Mouse (Mus musculus): ENCODE results near the gene Rasal1. TPM values are rescaled to one million over a fixed set of nuclear protein-coding genes. Genes with fewer than 3 reads are reported as not detected.

The Rasal1 gene
- polyA plus RNA-seq, 1 experiment from 2014 or later, result 0.70 TPM

- H3K9ac ChIP-seq (replicated peaks; ENCODE audit: low read length), result no peak overlapping the region
- no peak overlapping the region for H3K4me2 ChIP-seq (replicated peaks; ENCODE audit: low read depth, low read length)
- no peak overlapping the region for H3K27ac ChIP-seq (ENCODE audit: low read length)
- H3K9me3 ChIP-seq (ENCODE audit: low read length), result no peaks in the 10 kb centered on the region
- no peaks in the 10 kb centered on the region for H3K36me3 ChIP-seq (ENCODE audit: insufficient read depth, low read length)
- ATAC-seq (ENCODE audit: low FRiP score, low TSS enrichment), result no peak
- 79% methylated on average over 6 of the region's 6 CpGs for WGBS
- H3K4me1 ChIP-seq (ENCODE audit: insufficient read depth, low read length), result peaks cover 16% of the 10 kb centered on the region
- no peak overlapping the region for H3K4me3 ChIP-seq (ENCODE audit: low read length)
- H3K27me3 ChIP-seq (ENCODE audit: insufficient read depth, low read length), result peaks cover 17% of the 10 kb centered on the region
Observed at GRCm38 (mm10) chr5:120686749-120687483, 38.3 kb downstream of the Rasal1 start.

- Histone ChIP-seq H3K4me1 (ENCODE audit: insufficient read depth, low read length) (peaks cover 14% of the 10 kb centered on the region), H3K27ac (ENCODE audit: low read length) (no peak overlapping the region), H3K36me3 (ENCODE audit: insufficient read depth, low read length) (no peaks in the 10 kb centered on the region), H3K9ac (replicated peaks; ENCODE audit: low read length) (no peak overlapping the region), H3K9me3 (ENCODE audit: low read length) (no peaks in the 10 kb centered on the region), H3K27me3 (ENCODE audit: insufficient read depth, low read length) (peaks cover 13% of the 10 kb centered on the region), H3K4me3 (ENCODE audit: low read length) (no peak overlapping the region), H3K4me2 (replicated peaks; ENCODE audit: low read depth, low read length) (no peak overlapping the region)
- 81% methylated on average over 3 of the region's 3 CpGs for WGBS
- no peak for ATAC-seq (ENCODE audit: low FRiP score, low TSS enrichment)
Observed at GRCm38 (mm10) chr5:120687484-120687851, 38.9 kb downstream of the Rasal1 start.

- no peak overlapping the region for H3K4me3 ChIP-seq (ENCODE audit: low read length)
- no peaks in the 10 kb centered on the region for H3K9me3 ChIP-seq (ENCODE audit: low read length)
- no peak overlapping the region for H3K4me2 ChIP-seq (replicated peaks; ENCODE audit: low read depth, low read length)
- 88% methylated on average over 5 of the region's 5 CpGs for WGBS
- ATAC-seq (ENCODE audit: low FRiP score, low TSS enrichment), result no peak
- H3K36me3 ChIP-seq (ENCODE audit: insufficient read depth, low read length), result no peaks in the 10 kb centered on the region
- peaks cover 10% of the 10 kb centered on the region for H3K4me1 ChIP-seq (ENCODE audit: insufficient read depth, low read length)
- H3K27me3 ChIP-seq (ENCODE audit: insufficient read depth, low read length), result peaks cover 11% of the 10 kb centered on the region
- no peak overlapping the region for H3K27ac ChIP-seq (ENCODE audit: low read length)
- H3K9ac ChIP-seq (replicated peaks; ENCODE audit: low read length), result no peak overlapping the region
Observed at GRCm38 (mm10) chr5:120687897-120688296, 39.3 kb downstream of the Rasal1 start.

- ATAC-seq (ENCODE audit: low FRiP score, low TSS enrichment), result no peak
- peaks cover 12% of the 10 kb centered on the region for H3K27me3 ChIP-seq (ENCODE audit: insufficient read depth, low read length)
- no peak overlapping the region for H3K4me2 ChIP-seq (replicated peaks; ENCODE audit: low read depth, low read length)
- H3K9ac ChIP-seq (replicated peaks; ENCODE audit: low read length), result no peak overlapping the region
- H3K4me3 ChIP-seq (ENCODE audit: low read length), result no peak overlapping the region
- H3K4me1 ChIP-seq (ENCODE audit: insufficient read depth, low read length), result peaks cover 5% of the 10 kb centered on the region; the same call in 1 of the 2 replicates
- no peaks in the 10 kb centered on the region for H3K9me3 ChIP-seq (ENCODE audit: low read length)
- no peak overlapping the region for H3K27ac ChIP-seq (ENCODE audit: low read length)
- H3K36me3 ChIP-seq (ENCODE audit: insufficient read depth, low read length), result no peaks in the 10 kb centered on the region
- WGBS, result 40% methylated on average over 4 of the region's 4 CpGs
Observed at GRCm38 (mm10) chr5:120688434-120688833, 39.8 kb downstream of the Rasal1 start.

GRCm38 (mm10) chr5:120690417-120690816, 41.8 kb downstream of the Rasal1 start:
- Histone ChIP-seq H3K9ac (replicated peaks; ENCODE audit: low read length) (no peak overlapping the region), H3K4me1 (ENCODE audit: insufficient read depth, low read length) (peaks cover 15% of the 10 kb centered on the region), H3K9me3 (ENCODE audit: low read length) (no peaks in the 10 kb centered on the region), H3K36me3 (ENCODE audit: insufficient read depth, low read length) (no peaks in the 10 kb centered on the region), H3K4me2 (replicated peaks; ENCODE audit: low read depth, low read length) (no peak overlapping the region), H3K4me3 (ENCODE audit: low read length) (no peak overlapping the region), H3K27me3 (ENCODE audit: insufficient read depth, low read length) (peaks cover 29% of the 10 kb centered on the region), H3K27ac (ENCODE audit: low read length) (no peak overlapping the region)
- WGBS, result 48% methylated on average over 4 of the region's 4 CpGs
- ATAC-seq (ENCODE audit: low FRiP score, low TSS enrichment), result no peak

- WGBS, result 36% methylated on average over 19 of the region's 19 CpGs
- H3K27me3 ChIP-seq (ENCODE audit: insufficient read depth, low read length), result peaks cover 43% of the 10 kb centered on the region
Observed at GRCm38 (mm10) chr5:120692034-120692433, 43.4 kb downstream of the Rasal1 start.

GRCm38 (mm10) chr5:120693931-120694694, 45.5 kb downstream of the Rasal1 start:
- 21% methylated on average over 36 of the region's 38 CpGs for WGBS
- Histone ChIP-seq H3K4me2 (replicated peaks; ENCODE audit: low read depth, low read length) (peak overlapping the region; percentile 51), H3K9me3 (ENCODE audit: low read length) (no peaks in the 10 kb centered on the region), H3K36me3 (ENCODE audit: insufficient read depth, low read length) (no peaks in the 10 kb centered on the region), H3K27me3 (ENCODE audit: insufficient read depth, low read length) (peaks cover 47% of the 10 kb centered on the region), H3K4me3 (ENCODE audit: low read length) (peak overlapping the region; percentile 35), H3K27ac (ENCODE audit: low read length) (no peak overlapping the region), H3K4me1 (ENCODE audit: insufficient read depth, low read length) (peaks cover 20% of the 10 kb centered on the region), H3K9ac (replicated peaks; ENCODE audit: low read length) (no peak overlapping the region)
- no peak for ATAC-seq (ENCODE audit: low FRiP score, low TSS enrichment)

More at GRCm38 (mm10) chr5:120692034-120692433, 43.4 kb downstream of the Rasal1 start:
- no peak overlapping the region for H3K27ac ChIP-seq (ENCODE audit: low read length)
- H3K4me3 ChIP-seq (ENCODE audit: low read length), result no peak overlapping the region
- no peaks in the 10 kb centered on the region for H3K9me3 ChIP-seq (ENCODE audit: low read length)
- ATAC-seq (ENCODE audit: low FRiP score, low TSS enrichment), result peak; percentile 60
- H3K4me1 ChIP-seq (ENCODE audit: insufficient read depth, low read length), result peaks cover 15% of the 10 kb centered on the region
- H3K4me2 ChIP-seq (replicated peaks; ENCODE audit: low read depth, low read length), result peak overlapping the region; percentile 31; the same call in 1 of the 2 replicates
- H3K36me3 ChIP-seq (ENCODE audit: insufficient read depth, low read length), result no peaks in the 10 kb centered on the region
- no peak overlapping the region for H3K9ac ChIP-seq (replicated peaks; ENCODE audit: low read length)

GRCm38 (mm10) chr5:120694695-120695074, 46.1 kb downstream of the Rasal1 start:
- no peak for ATAC-seq (ENCODE audit: low FRiP score, low TSS enrichment)
- no peaks in the 10 kb centered on the region for H3K36me3 ChIP-seq (ENCODE audit: insufficient read depth, low read length)
- 3% methylated on average over 41 of the region's 41 CpGs for WGBS
- no peaks in the 10 kb centered on the region for H3K9me3 ChIP-seq (ENCODE audit: low read length)
- no peak overlapping the region for H3K27ac ChIP-seq (ENCODE audit: low read length)
- peak overlapping the region; percentile 51 for H3K4me2 ChIP-seq (replicated peaks; ENCODE audit: low read depth, low read length)
- peak overlapping the region; percentile 35 for H3K4me3 ChIP-seq (ENCODE audit: low read length)
- no peak overlapping the region for H3K9ac ChIP-seq (replicated peaks; ENCODE audit: low read length)
- peaks cover 20% of the 10 kb centered on the region for H3K4me1 ChIP-seq (ENCODE audit: insufficient read depth, low read length)
- peaks cover 47% of the 10 kb centered on the region for H3K27me3 ChIP-seq (ENCODE audit: insufficient read depth, low read length)

GRCm38 (mm10) chr5:120696057-120696743, 47.6 kb downstream of the Rasal1 start:
- H3K4me1 ChIP-seq (ENCODE audit: insufficient read depth, low read length), result peaks cover 20% of the 10 kb centered on the region
- H3K9me3 ChIP-seq (ENCODE audit: low read length), result no peaks in the 10 kb centered on the region
- WGBS, result 81% methylated on average over 16 of the region's 16 CpGs
- H3K27ac ChIP-seq (ENCODE audit: low read length), result no peak overlapping the region
- H3K4me3 ChIP-seq (ENCODE audit: low read length), result no peak overlapping the region
- H3K36me3 ChIP-seq (ENCODE audit: insufficient read depth, low read length), result no peaks in the 10 kb centered on the region
- ATAC-seq (ENCODE audit: low FRiP score, low TSS enrichment), result no peak
- H3K27me3 ChIP-seq (ENCODE audit: insufficient read depth, low read length), result peaks cover 47% of the 10 kb centered on the region
- no peak overlapping the region for H3K9ac ChIP-seq (replicated peaks; ENCODE audit: low read length)
- H3K4me2 ChIP-seq (replicated peaks; ENCODE audit: low read depth, low read length), result no peak overlapping the region

Data from kidney, embryonic 16.5 days (tissue).